Mouse (Mus musculus) kidney, adult 10 weeks (tissue): ENCODE results near the gene Anp32b. TPM values are rescaled to one million over a fixed set of nuclear protein-coding genes. Genes with fewer than 3 reads are reported as not detected.

Experiments
- polyA plus RNA-seq: library from polyadenylated mRNA; stranded (reverse); fragments of 350-450 nt; fragmentation: Illumina TruSeq; extraction: RNeasy Lipid Tissue Mini Kit (QIAGEN cat#74804); gene quantifications from one replicate; pipeline ENCODE4 v1.2.3, GENCODE M21; 2014; ENCODE audit warnings: low read depth, low replicate concordance

Anp32b gene
- 136 TPM for polyA plus RNA-seq

DNA sequence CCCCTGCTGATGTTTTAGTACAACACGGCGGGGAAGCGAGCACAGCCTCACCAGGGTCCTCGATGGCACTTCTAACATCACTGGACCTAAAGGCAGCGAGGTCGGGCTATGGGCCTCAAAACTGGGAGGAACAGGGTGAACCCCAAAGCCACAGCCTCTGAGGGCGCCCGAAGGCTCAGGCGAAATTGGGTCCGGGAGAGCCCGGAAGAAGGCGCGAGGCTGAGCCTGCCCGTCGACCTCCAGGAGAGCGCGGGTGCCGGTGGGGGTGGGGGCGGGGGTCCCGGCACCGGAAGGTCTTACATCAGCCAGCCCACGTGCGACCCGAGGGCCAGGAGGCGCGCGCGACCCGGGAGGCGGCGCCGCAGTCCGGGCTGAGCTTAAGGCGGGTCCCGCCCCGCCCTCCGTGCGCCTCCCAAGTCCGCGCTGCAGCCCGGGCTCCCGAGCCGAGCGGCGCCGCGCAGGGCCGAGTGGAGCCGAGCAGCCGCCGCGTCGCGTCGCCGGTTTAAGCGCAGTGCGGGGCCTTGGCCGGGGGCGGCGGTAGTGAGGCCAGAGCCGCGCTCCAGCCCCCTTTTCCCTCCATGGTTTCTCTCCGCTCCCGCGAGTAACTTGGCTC lies at the start of gene Anp32b:
TSS of gene Anp32b (plus strand) at position 384 of the 613 bp plus-strand sequence.

DNA sequence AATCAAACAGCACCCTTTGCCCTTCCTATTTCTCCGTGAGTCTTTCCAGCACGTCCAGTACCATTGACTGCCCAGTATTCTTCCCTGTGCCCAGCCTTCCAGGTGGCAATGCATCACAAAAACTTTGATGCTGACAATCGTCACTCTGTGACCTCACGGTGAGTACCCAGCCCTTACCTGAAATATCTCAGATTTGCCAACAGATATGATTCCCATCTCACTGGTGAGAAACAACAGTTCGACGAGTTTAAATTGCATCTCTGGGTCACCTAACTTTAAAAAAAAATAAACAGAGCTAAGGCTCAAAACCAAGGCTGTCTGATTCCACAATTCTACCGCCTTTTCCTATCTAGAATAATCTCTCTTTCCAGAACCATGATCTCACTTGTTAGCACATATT lies 37.3 kb upstream of the Anp32b start, which contains the start of gene Hemgn:
TSS of gene Hemgn (minus strand) at position 101 of the 400 bp plus-strand sequence.

DNA sequence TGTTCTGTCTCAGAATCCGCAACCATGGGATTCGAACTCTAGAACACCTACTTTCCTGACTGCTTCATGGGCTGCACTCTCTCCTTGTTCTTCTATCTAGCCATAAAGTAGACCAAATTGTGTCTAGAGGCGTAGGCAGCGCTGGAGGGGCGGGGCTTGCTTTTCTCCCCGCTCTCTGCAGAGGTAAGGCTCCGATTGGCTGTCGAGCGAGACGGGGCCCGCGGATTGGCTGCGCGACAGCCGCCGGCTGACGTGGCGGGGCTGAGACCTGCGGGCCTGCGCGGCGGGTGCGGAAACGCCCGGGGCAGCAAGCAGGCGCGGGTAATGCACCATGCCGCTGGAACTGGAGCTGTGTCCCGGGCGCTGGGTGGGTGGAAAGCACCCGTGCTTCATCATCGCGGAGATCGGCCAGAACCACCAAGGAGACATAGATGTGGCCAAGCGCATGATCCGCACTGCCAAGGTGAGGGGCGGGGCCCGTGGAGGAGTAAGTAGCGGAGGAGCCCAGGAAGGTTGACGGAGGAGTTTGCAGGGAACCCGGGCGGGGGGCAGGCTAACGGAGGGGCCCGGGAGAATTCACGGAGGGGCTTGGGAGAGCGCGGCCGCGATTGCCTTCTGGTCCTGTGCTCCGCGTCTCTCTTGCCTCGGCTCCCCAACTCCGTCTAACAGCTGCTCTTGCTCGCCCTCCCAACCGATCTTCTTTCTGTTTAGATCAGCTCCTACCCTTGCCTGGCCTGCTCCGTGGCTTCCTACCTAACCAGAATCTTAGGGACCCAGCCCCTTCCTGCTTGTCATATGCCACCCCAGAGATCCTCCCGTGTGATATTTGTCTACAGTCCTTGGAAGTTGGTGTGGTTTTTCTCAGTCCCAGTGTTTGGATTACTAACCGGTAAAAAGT lies 38.6 kb downstream of the Anp32b start, which contains the start of gene Nans:
TSS of gene Nans (plus strand) at position 221 of the 898 bp plus-strand sequence.

Other genes with a start within 250 kb of the Anp32b start
- gene Foxe1, start 107.3 kb upstream of the Anp32b start, polyA plus RNA-seq: not detected
- gene Trmo, start 61.5 kb upstream of the Anp32b start, polyA plus RNA-seq: 1.2 TPM
- not detected for gene Hemgn, start 37.4 kb upstream of the Anp32b start, polyA plus RNA-seq
- 3.3 TPM for gene Nans, start 38.3 kb downstream of the Anp32b start, polyA plus RNA-seq
- not detected for gene Trim14, start 85.2 kb downstream of the Anp32b start, polyA plus RNA-seq
- 0.65 TPM for gene Coro2a, start 151.3 kb downstream of the Anp32b start, polyA plus RNA-seq
- gene Tbc1d2, start 199.3 kb downstream of the Anp32b start, polyA plus RNA-seq: 0.28 TPM